Mouse (Mus musculus) midbrain, embryonic 13.5 days (tissue): Measurements from ENCODE around the gene Nudt16l1. TPM values are rescaled to one million over a fixed set of nuclear protein-coding genes. Genes with fewer than 3 reads are reported as not detected.
A peak's percentile ranks its signal among the peaks of the same experiment; 100 is the strongest.

Source experiments
- ATAC-seq: fragments of 200-750 bp; cut with Nextera tagmentation; 2 replicates; pipeline ENCODE4 v1.8.0; 2017; ENCODE audit warnings: mild to moderate bottlenecking, moderate TSS enrichment, moderate library complexity
- H3K27ac ChIP-seq: fragments of 300-500 bp; sonication (generic); 2 replicates; pipeline ENCODE4 v1.5.1; 2015; ENCODE audit warnings: inconsistent platforms, mild to moderate bottlenecking, moderate library complexity
- H3K27me3 ChIP-seq: fragments of 300-500 bp; sonication (generic); 2 replicates; pipeline ENCODE4 v1.6.1; 2015; ENCODE audit warnings: mild to moderate bottlenecking, inconsistent platforms
- H3K36me3 ChIP-seq: fragments of 300-500 bp; sonication (generic); 2 replicates; pipeline ENCODE4 v1.6.1; 2015; ENCODE audit warnings: mild to moderate bottlenecking, inconsistent platforms
- H3K4me1 ChIP-seq: fragments of 300-500 bp; sonication (generic); replicated peaks from 2 replicates; pipeline ENCODE4 v1.6.1; 2015; ENCODE audit warnings: inconsistent platforms
- H3K4me2 ChIP-seq: fragments of 300-500 bp; sonication (generic); replicated peaks from 2 replicates; pipeline ENCODE4 v1.6.1; 2015; ENCODE audit warnings: moderate library complexity, mild to moderate bottlenecking, inconsistent platforms
- H3K4me3 ChIP-seq: fragments of 300-500 bp; sonication (generic); replicated peaks from 2 replicates; pipeline ENCODE4 v1.5.1; 2015; ENCODE audit warnings: mild to moderate bottlenecking, inconsistent platforms
- H3K9ac ChIP-seq: fragments of 300-500 bp; sonication (generic); replicated peaks from 2 replicates; pipeline ENCODE4 v1.6.1; 2015; ENCODE audit warnings: mild to moderate bottlenecking, inconsistent platforms
- H3K9me3 ChIP-seq: fragments of 300-500 bp; sonication (generic); 2 replicates; pipeline ENCODE4 v1.6.1; 2016; ENCODE audit warnings: mild to moderate bottlenecking, inconsistent platforms
- WGBS: fragments of 180-500 bp; shearing (Covaris S2); methylation state at CpG from one replicate; pipeline ENCODE4 v1.1.7; 2015; 5-methylcytosine and 5-hydroxymethylcytosine counted together
- polyA plus RNA-seq: library from polyadenylated mRNA; unstranded; fragments of >200 nt; fragmentation: Nextera tagmentation; extraction: Ambion mirVana; gene quantifications from 2 replicates; pipeline ENCODE4 v1.2.1, GENCODE M21; 2015

Gene Nudt16l1
- polyA plus RNA-seq, result 130 and 131 TPM in 2 replicates

DNA sequence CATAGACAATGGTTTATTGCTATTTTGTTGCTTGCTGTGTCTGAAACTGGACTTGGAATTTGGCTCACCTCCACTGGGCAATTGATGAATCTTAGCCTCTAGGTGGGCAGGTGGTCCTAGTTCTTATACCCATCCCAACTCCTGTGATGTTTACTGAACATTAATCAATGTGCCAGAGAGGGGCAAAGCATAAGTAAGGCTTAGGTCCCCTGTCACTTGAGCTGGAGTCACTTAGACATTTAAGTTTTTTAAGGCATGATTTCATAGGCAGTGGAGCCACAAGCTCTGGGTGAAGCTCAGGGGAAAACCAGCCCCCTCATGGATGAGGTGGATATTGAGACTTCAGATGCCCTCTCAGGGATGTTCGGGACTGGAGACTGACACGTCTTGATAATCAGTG, at the start of gene Nudt16l1:
Gene Nudt16l1, plus strand, starts transcription at position 301 of the 400 bp plus-strand sequence.
- 2% methylated on average over 2 of the region's 2 CpGs for WGBS
- Histone ChIP-seq H3K4me3 (peak within 1 kb of the TSS; percentile 84), H3K9me3 (no peaks in the 10 kb centered on the region), H3K9ac (peak within 1 kb of the TSS; percentile 96), H3K4me2 (peak within 1 kb of the TSS; percentile 98), H3K27ac (peak within 1 kb of the TSS; percentile 88), H3K4me1 (peaks cover 19% of the 10 kb centered on the region), H3K36me3 (peaks cover 76% of the 10 kb centered on the region), H3K27me3 (no peaks in the 10 kb centered on the region)
- peak; percentile 12; the same call in 1 of the 2 replicates for ATAC-seq

DNA sequence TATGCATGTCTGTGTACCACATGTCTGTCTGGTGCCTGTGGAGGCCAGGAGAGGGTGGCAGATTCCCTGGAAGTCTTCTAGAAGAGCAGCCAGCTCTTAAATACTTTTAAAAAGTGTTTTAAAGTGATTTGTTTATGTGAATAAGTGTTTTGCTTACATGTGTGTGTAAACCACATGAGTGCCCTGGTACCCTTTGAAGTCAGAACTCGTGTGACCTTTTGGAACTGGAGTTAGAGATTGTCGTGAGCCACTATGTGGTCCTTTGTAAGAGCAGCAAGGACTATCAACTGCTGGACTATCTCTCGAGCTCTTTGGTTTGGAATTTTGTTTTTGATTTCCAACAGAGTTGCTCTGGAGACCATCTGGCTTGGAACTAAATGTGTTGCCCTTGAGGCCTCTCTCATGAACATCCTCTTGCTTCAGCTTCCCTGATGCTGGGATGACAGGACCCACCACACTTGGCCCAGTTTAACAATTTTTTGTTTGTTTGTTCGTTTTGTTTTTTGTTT, 48.3 kb upstream of the Nudt16l1 start:
- H3K36me3 ChIP-seq, result peaks cover 7% of the 10 kb centered on the region; the same call in 1 of the 2 replicates
- ATAC-seq, result no peak
- H3K9me3 ChIP-seq, result no peaks in the 10 kb centered on the region
- H3K4me2 ChIP-seq, result no peak overlapping the region
- no peak overlapping the region for H3K27ac ChIP-seq
- H3K9ac ChIP-seq, result no peak overlapping the region
- no peak overlapping the region for H3K4me3 ChIP-seq
- WGBS, result 81% methylated on average over 4 of the region's 4 CpGs
- peaks cover 32% of the 10 kb centered on the region for H3K4me1 ChIP-seq
- H3K27me3 ChIP-seq, result no peaks in the 10 kb centered on the region

DNA sequence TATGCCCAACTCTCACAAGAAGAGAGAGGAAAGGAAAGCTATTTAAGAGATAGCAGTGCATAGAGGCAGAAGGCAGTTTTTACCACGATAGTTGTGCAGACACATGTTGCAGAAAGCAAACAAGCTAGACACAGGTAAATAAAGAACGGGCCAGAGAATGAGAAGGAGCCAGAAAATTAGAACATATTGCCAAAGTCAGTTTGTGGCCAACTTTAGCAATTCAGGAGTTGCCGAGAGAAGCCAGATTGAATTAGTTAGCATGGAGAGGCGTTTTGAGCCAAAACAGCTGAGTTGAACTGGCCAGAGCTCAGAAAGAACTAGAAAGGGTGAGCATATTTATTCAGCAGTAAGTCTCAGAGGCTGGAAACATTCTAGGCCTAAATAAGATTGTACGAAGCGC, 46.4 kb upstream of the Nudt16l1 start:
- no peak overlapping the region for H3K27ac ChIP-seq
- H3K9me3 ChIP-seq, result no peaks in the 10 kb centered on the region
- no peak overlapping the region for H3K4me3 ChIP-seq
- peaks cover 23% of the 10 kb centered on the region for H3K4me1 ChIP-seq
- WGBS, result 94% methylated on average over 6 of the region's 6 CpGs
- H3K4me2 ChIP-seq, result no peak overlapping the region
- ATAC-seq, result no peak
- peaks cover 7% of the 10 kb centered on the region; the same call in 1 of the 2 replicates for H3K36me3 ChIP-seq
- no peaks in the 10 kb centered on the region for H3K27me3 ChIP-seq
- H3K9ac ChIP-seq, result no peak overlapping the region

DNA sequence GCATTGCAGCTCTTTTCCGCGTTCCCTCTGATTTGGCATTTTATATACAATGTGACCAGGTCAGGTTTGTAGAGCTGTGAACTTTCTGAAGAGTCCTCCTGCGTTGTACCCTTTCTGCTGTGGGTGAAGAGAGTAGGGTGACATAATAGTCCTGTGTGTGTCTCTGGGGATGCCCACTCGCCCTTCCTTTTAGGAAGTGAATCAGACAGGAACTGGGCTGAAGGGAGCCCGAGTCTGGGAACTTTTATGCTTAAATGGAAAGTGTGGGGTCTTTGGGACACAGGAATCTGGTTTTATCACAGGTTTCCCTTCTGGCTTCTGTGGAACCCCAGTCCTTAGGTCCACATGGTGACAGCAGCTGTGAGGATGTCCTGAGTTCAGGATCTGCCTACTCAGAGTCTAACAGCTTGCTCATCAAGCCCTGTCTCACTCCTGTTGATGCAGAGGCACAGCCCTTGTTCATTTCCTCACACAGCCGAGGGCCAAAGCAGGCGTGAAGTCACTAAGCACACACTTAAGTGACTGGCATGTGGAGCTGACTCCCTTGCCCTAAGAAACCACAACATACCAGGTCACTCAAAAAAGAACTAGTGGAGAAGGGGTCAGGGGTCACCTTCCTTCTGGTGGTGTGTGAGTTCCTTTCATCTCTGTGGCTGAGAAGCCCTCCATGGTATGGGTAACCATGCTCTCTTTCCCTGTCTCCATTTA, 44.2 kb upstream of the Nudt16l1 start:
- ATAC-seq, result no peak
- Histone ChIP-seq H3K27ac (no peak overlapping the region), H3K9me3 (no peaks in the 10 kb centered on the region), H3K27me3 (no peaks in the 10 kb centered on the region), H3K36me3 (peaks cover 7% of the 10 kb centered on the region; the same call in 1 of the 2 replicates), H3K4me3 (no peak overlapping the region), H3K4me1 (0 out of 2 replicates have a peak, but pooled peaks cover 4% of the 10 kb centered on the region), H3K9ac (no peak overlapping the region), H3K4me2 (no peak overlapping the region)
- WGBS, result 85% methylated on average over 7 of the region's 7 CpGs

DNA sequence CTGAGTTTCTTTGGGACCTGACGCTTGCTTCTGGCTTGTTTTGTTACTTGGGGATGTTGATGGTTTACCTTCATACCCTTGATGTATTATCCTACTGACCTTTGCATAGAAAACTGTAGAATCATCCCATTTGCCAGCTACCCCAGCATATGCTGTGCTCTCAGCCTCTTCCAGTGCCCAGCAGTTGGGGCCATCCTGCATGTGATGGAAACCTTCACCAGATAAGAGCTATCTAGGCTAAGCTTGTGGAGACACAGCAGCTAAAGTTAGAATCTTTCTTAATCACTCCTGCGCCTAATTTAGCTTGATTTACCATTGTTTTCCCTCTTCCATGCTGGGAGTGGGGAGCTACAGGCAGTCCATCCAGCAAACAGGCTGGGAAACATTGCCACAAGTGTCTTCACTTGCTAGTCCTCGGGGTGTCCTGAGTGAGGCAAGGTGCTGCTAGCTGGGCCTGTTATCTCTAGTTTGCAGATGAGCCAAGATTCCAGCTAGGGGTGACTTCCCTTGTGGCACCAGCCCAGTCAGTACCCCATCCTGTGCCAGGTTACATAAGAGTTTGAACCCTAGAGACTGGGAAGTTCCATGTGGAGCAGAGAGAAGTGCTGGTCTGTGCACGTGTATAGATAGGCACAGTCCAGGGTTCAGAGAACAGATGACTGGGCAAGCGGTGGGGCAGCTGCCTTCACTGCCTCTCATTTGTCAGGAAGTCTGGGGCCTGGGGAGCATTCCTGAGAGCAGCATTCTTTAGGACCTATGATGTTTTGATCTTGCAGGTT, 42.1 kb upstream of the Nudt16l1 start:
- H3K36me3 ChIP-seq, result peaks cover 2% of the 10 kb centered on the region; the same call in 1 of the 2 replicates
- no peaks in the 10 kb centered on the region for H3K27me3 ChIP-seq
- H3K4me2 ChIP-seq, result no peak overlapping the region
- no peak for ATAC-seq
- H3K9me3 ChIP-seq, result no peaks in the 10 kb centered on the region
- no peak overlapping the region for H3K4me3 ChIP-seq
- H3K9ac ChIP-seq, result no peak overlapping the region
- peaks cover 6% of the 10 kb centered on the region; the same call in 1 of the 2 replicates for H3K4me1 ChIP-seq
- 79% methylated on average over 5 of the region's 5 CpGs for WGBS
- no peak overlapping the region for H3K27ac ChIP-seq

DNA sequence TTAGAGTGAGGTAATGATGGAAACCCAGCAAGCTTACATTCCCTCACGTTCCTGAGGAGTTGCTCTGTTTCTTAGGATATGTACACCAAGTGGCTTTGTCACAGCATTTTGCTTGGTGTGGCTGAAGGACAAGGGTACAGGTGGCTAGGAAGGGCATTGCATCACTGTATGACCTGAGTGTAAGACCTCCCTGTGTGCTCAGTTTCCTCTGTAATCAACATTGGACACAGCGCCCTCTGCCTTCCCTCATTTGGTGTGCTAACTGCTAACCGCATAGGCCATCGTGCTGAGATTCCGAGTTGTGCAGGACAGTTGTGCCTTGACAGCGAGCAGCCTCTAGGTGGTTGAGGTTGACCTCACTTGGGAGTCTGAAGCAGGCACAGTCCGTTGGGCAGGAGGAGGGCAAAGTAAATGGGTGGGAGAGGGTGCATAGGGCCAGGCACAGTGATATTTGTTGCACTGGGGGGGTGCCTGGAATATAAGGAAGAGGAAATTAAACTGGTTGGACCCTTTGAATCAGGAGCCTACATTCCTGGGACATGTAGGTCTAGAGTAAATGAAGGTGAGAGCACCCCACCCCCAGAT, 41.3 kb upstream of the Nudt16l1 start:
- H3K4me1 ChIP-seq, result peaks cover 10% of the 10 kb centered on the region; the same call in 1 of the 2 replicates
- no peak overlapping the region for H3K9ac ChIP-seq
- H3K4me3 ChIP-seq, result no peak overlapping the region
- H3K27me3 ChIP-seq, result no peaks in the 10 kb centered on the region
- no peaks in the 10 kb centered on the region for H3K9me3 ChIP-seq
- 49% methylated on average over 7 of the region's 7 CpGs for WGBS
- H3K36me3 ChIP-seq, result no peaks in the 10 kb centered on the region
- ATAC-seq, result no peak
- H3K27ac ChIP-seq, result no peak overlapping the region
- no peak overlapping the region for H3K4me2 ChIP-seq

DNA sequence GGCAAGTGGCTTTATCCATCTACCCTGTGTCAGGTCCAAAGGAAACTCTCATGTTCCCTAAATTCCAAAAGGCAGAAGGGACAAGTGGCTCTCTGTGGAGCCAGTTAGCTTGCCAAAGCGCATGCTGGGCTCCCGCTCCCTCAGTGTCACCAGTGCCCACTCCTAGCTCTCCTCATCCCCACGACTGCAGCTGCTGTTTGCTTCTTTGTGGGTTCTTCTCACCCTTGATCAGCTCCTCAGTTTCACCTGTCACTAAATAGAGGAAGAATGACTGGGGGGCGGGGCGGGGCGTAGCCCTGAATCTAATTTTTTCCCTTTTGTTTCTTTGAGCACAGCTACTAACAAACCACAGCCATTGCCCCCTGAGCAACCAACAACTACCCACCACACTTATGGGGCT, 39.7 kb upstream of the Nudt16l1 start:
- Histone ChIP-seq H3K4me3 (no peak overlapping the region), H3K9me3 (no peaks in the 10 kb centered on the region), H3K4me1 (peaks cover 10% of the 10 kb centered on the region; the same call in 1 of the 2 replicates), H3K27me3 (no peaks in the 10 kb centered on the region), H3K9ac (no peak overlapping the region), H3K36me3 (no peaks in the 10 kb centered on the region), H3K27ac (no peak overlapping the region), H3K4me2 (no peak overlapping the region)
- 91% methylated on average over 6 of the region's 6 CpGs for WGBS
- ATAC-seq, result no peak

DNA sequence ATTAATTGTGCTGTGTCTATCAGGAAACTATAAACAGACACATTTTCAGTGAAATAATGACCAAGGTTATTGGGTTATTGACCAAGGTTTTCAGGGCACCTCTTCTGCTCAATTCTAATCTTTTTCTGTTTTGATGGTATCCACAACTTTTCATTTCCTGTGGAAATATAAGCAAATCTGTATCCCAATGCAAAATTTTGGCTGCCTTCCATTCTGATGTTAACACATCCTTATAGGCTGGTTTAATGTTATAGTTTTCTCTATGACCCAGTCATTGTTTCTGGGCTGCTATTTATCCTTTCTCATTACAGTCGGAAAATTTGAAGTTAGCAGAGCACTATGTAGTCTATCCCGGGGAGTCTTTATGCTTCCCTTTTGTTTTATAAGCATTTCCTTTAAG, 38.9 kb upstream of the Nudt16l1 start:
- Histone ChIP-seq H3K36me3 (no peaks in the 10 kb centered on the region), H3K4me2 (no peak overlapping the region), H3K27ac (no peak overlapping the region), H3K9ac (no peak overlapping the region), H3K9me3 (no peaks in the 10 kb centered on the region), H3K27me3 (no peaks in the 10 kb centered on the region), H3K4me1 (peaks cover 10% of the 10 kb centered on the region; the same call in 1 of the 2 replicates), H3K4me3 (no peak overlapping the region)
- WGBS, result 84% methylated on average over 2 of the region's 2 CpGs
- no peak for ATAC-seq

DNA sequence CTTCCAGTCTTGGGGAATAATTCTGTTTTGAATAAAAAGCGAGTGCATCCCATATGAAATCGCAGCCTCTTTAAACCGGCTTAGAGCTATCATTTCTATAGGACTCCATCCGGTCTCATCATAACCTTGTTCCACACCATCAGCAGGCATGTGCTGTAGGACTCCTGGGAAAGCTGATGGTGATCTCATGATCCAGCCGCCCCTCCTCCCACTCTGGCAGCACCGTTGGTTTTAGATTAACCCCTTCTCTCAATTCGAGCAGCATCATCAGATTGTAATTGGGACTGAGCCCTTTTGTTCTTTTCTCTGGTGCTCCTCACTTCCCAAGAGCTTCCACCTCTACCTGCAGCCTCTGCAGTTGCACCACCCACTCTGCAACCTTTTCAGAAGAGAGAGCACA, 37.4 kb upstream of the Nudt16l1 start:
- WGBS, result 58% methylated on average over 7 of the region's 7 CpGs
- no peak; the same call in 1 of the 2 replicates for ATAC-seq
- Histone ChIP-seq H3K4me1 (peaks cover 10% of the 10 kb centered on the region; the same call in 1 of the 2 replicates), H3K9ac (no peak overlapping the region), H3K27me3 (no peaks in the 10 kb centered on the region), H3K4me2 (no peak overlapping the region), H3K9me3 (no peaks in the 10 kb centered on the region), H3K27ac (peak overlapping the region; percentile 19), H3K36me3 (no peaks in the 10 kb centered on the region), H3K4me3 (no peak overlapping the region)

DNA sequence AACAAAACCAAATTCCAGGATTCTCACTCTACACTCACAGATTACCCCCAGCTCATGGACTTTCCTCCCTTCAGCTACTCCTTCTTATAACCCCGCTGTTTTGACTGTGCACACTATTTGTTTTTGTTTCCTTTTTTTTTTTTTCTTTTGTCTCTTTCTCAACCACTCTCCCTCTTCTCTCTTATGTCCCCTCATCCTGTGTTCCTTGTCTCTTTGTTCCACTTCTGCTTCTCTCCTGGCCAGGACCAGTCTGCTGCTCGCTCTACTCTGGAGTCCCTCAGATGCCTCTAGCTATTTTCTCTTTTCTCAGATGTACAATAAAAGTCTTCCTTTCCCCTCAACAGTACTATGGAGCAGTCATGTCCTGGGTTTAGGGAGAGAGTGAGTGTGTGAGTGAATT, 36.2 kb upstream of the Nudt16l1 start:
- H3K36me3 ChIP-seq, result no peaks in the 10 kb centered on the region
- 84% methylated on average over 2 of the region's 2 CpGs for WGBS
- H3K27me3 ChIP-seq, result no peaks in the 10 kb centered on the region

DNA sequence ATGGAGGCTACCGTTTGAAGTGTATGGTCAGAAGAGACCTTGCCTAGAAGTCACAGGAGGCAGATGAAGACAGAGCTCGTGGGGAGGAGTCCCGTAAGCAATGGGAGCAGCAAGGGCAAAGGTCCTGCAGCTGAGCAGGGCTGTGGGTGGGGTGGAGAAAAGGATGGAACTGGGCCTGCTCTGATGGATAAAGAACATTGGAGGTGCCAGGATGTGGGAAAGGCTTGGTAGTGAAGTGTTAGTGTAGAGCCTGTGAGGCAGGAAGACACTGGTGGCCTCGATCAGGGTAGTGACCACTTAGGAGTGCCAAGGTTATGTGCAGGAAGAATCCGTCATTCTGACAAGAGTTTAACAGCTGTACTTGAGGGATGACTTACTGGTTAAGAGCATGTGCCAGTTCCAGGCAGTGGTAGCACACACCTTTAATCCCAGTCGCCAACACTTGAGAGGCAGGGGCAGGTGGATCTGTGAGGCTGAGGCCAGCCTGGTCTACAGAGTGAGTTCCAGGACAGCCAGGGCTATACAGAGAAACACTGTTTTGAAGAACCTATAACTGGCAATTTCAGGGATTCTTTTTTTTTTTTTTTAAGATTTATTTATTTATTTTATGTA, 35.0 kb upstream of the Nudt16l1 start:
- Histone ChIP-seq H3K36me3 (no peaks in the 10 kb centered on the region), H3K4me3 (no peak overlapping the region), H3K9ac (no peak overlapping the region), H3K4me2 (no peak overlapping the region), H3K27me3 (no peaks in the 10 kb centered on the region), H3K4me1 (peaks cover 10% of the 10 kb centered on the region; the same call in 1 of the 2 replicates), H3K9me3 (no peaks in the 10 kb centered on the region), H3K27ac (no peak overlapping the region)
- WGBS, result 84% methylated on average over 6 of the region's 6 CpGs
- ATAC-seq, result no peak

More for the DNA sequence above, 36.2 kb upstream of the Nudt16l1 start:
- H3K27ac ChIP-seq, result no peak overlapping the region
- H3K4me2 ChIP-seq, result no peak overlapping the region
- no peak overlapping the region for H3K9ac ChIP-seq
- ATAC-seq, result no peak
- H3K4me3 ChIP-seq, result no peak overlapping the region
- peaks cover 10% of the 10 kb centered on the region; the same call in 1 of the 2 replicates for H3K4me1 ChIP-seq
- no peaks in the 10 kb centered on the region for H3K9me3 ChIP-seq
